Mouse (Mus musculus): ENCODE data around the gene Als2cl. TPM values are rescaled to one million over a fixed set of nuclear protein-coding genes. Genes with fewer than 3 reads are reported as not detected.

Gene Als2cl
- polyA plus RNA-seq, 1 experiment from 2014 or later = 4.1 TPM

DNA sequence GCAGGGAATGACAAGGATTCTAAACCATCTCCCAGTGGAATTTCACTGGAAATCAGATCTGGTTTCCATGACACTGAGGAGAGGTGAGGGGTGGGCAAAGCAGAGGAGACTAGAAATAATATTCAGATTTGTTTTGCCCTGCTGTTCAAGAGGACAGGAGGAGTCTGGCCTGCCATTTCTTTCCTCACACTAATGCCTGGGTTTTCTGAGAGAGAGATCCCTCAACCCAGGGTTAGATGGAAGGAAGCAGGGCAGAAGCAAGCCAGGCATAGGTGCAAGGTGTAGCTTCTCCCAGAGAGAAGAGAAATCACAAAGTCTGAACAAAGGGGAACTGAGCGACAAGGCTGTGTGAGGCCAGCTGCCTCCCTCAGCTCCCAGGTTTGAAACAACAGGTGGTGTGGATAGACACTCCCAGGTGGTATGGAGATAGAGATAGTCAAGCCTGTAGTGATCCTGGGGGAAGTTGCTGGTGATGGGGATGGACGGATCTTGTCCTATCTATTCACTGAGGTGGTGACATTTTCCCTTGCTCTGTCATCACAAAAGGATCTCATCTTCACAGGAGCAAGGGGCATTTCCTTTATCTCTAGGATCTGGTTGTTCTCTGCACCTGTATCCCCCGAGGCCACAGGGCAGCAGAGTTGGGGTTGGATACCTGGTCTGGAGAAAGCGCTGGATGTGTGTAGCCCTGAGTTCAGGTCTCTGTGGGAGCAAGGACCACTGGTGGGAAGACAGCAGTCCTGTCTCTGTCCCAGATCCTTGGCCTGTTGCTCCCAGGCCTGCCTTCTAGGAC, 28.4 kb downstream of the Als2cl start:
- H3K9me3 ChIP-seq (replicated peaks; ENCODE audit: low read length) = no peaks in the 10 kb centered on the region
- H3K4me1 ChIP-seq (replicated peaks; ENCODE audit: insufficient read depth, low read length) = no peaks in the 10 kb centered on the region
- H3K4me3 ChIP-seq (replicated peaks; ENCODE audit: low read depth, low read length) = no peak overlapping the region
- DNase-seq (ENCODE audit: low spot score) (no peak), ATAC-seq (replicated peaks; ENCODE audit: low FRiP score, low read depth) (no peak)
- 89% methylated on average over 4 of the region's 4 CpGs for WGBS
- no peak overlapping the region for H3K9ac ChIP-seq (ENCODE audit: low read depth, low read length)
- no peak overlapping the region for H3K4me2 ChIP-seq (ENCODE audit: low read length)
- TF ChIP-seq CTCF (IDR thresholded peaks at IDR 0.05; ENCODE audit: low read depth) = no peak
- H3K36me3 ChIP-seq (ENCODE audit: insufficient read depth, low read length) = no peaks in the 10 kb centered on the region
- H3K27me3 ChIP-seq (ENCODE audit: insufficient read depth, low read length) = no peaks in the 10 kb centered on the region
- H3K27ac ChIP-seq = no peak overlapping the region

DNA sequence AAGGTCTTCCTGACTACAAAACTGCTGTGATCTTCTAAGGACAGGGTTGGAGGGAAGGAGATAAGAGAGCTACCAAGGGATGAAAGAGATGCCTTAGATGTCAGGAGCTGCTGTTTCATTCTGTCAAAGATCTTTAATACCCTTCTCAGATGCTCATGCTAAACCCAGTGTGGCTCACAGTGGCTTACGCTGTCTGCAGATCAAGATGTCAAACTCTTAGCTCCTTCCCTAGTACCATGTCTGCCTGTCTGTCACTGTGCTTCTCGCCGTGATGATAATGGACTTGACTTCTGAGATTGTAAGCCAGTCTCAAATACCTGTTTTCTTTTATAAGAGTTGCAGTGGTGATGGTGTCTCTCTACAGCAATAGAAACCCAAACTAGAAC, 29.0 kb downstream of the Als2cl start:
- Histone ChIP-seq H3K27me3 (ENCODE audit: insufficient read depth, low read length) (no peaks in the 10 kb centered on the region), H3K9ac (ENCODE audit: low read depth, low read length) (no peak overlapping the region), H3K4me3 (replicated peaks; ENCODE audit: low read depth, low read length) (no peak overlapping the region), H3K27ac (no peak overlapping the region), H3K9me3 (replicated peaks; ENCODE audit: low read length) (no peaks in the 10 kb centered on the region), H3K4me1 (replicated peaks; ENCODE audit: insufficient read depth, low read length) (no peaks in the 10 kb centered on the region), H3K36me3 (ENCODE audit: insufficient read depth, low read length) (no peaks in the 10 kb centered on the region), H3K4me2 (ENCODE audit: low read length) (no peak overlapping the region)
- TF ChIP-seq CTCF (IDR thresholded peaks at IDR 0.05; ENCODE audit: low read depth) = no peak
- 94% methylated on average over 3 of the region's 3 CpGs for WGBS
- no peak for DNase-seq (ENCODE audit: low spot score)
- no peak for ATAC-seq (replicated peaks; ENCODE audit: low FRiP score, low read depth)

DNA sequence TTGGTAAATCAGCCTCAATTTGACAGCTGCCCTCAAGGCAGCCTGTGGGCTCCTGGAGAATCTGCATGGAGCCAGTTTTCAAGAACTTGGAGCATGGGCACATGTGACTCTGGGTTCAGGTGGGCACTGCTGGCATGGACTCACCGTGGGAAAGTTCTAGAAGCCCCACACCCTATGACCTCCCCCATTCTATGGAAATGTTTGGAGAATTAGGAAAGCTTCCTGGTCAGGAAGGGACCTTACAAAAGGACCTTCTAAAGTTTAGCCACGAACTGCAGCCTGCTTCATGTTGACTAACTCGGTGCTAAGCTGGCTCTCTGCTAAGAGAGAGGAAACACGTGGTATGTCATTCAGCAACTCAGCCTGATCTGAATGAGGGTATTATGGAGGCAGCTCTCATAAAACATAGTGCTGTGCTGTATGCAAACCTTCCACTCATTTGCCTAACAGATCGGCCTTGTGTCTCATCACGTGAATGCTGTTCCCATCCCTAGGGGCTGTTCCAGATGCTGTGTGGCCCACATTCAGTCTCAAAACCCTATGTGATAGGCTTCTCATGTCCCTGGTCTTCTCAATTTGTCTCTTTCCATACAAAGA, 29.8 kb downstream of the Als2cl start:
- 77% methylated on average over 6 of the region's 6 CpGs for WGBS
- Histone ChIP-seq H3K9ac (ENCODE audit: low read depth, low read length) (no peak overlapping the region), H3K27ac (no peak overlapping the region), H3K9me3 (replicated peaks; ENCODE audit: low read length) (no peaks in the 10 kb centered on the region), H3K4me2 (ENCODE audit: low read length) (no peak overlapping the region), H3K4me1 (replicated peaks; ENCODE audit: insufficient read depth, low read length) (no peaks in the 10 kb centered on the region), H3K4me3 (replicated peaks; ENCODE audit: low read depth, low read length) (no peak overlapping the region), H3K27me3 (ENCODE audit: insufficient read depth, low read length) (no peaks in the 10 kb centered on the region), H3K36me3 (ENCODE audit: insufficient read depth, low read length) (no peaks in the 10 kb centered on the region)
- DNase-seq (ENCODE audit: low spot score) (no peak), ATAC-seq (replicated peaks; ENCODE audit: low FRiP score, low read depth) (no peak)
- no peak for TF ChIP-seq CTCF (IDR thresholded peaks at IDR 0.05; ENCODE audit: low read depth)

DNA sequence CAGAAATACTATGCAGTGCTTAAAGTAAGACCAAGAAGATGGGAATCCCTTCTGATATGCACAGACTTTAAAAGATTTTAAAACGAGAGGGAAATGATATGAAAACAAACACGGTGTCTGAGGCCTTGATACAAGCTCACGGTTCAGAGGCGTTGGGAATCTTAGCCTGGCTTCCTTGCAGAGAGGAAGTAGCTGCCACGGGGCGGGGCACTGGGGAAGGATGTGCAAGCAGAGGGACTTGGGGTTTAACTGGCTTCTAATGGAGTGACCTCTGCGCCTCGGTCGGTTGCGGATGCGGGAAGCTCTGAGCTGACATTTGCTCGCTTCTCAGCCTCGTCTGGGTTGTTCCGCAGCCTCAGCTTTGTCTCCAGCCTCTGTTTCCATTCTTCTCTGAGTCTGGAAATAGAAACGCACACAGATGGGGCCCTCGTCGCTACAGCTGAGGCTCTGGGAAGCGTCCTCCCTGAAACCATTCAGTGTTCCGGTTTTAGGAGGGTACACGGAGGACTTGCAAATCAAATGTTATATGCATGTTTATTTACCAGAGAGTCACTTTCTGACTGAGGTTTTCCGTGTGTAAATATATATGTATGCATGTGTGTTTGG, 35.1 kb downstream of the Als2cl start:
- Histone ChIP-seq H3K36me3 (ENCODE audit: insufficient read depth, low read length) (no peaks in the 10 kb centered on the region), H3K4me3 (replicated peaks; ENCODE audit: low read depth, low read length) (no peak overlapping the region), H3K27ac (no peak overlapping the region), H3K4me1 (replicated peaks; ENCODE audit: insufficient read depth, low read length) (no peaks in the 10 kb centered on the region), H3K4me2 (ENCODE audit: low read length) (no peak overlapping the region), H3K9me3 (replicated peaks; ENCODE audit: low read length) (no peaks in the 10 kb centered on the region), H3K9ac (ENCODE audit: low read depth, low read length) (no peak overlapping the region), H3K27me3 (ENCODE audit: insufficient read depth, low read length) (no peaks in the 10 kb centered on the region)
- no peak for TF ChIP-seq CTCF (IDR thresholded peaks at IDR 0.05; ENCODE audit: low read depth)
- ATAC-seq (replicated peaks; ENCODE audit: low FRiP score, low read depth) (no peak), DNase-seq (ENCODE audit: low spot score) (no peak)
- WGBS = 62% methylated on average over 21 of the region's 21 CpGs

DNA sequence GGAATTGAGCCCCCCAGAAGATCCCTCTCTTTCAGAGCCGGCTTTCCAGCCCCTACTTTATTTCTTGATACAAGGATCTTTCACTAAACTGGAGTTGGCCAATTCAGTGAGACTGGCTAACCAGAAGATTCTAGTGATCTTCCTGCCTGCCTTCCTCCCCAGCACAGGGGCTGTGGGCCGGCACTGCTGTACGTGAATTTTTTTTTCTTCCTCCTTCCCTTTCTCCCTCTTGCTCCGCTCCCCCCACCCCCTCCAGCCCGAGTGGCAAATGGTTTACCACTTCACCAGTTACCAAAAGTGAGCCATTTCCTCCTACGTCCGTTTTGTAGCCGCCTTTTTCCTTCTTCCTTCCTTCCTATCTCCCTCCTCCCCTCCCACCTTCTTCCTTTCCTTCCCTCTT, 35.8 kb downstream of the Als2cl start:
- Histone ChIP-seq H3K36me3 (ENCODE audit: insufficient read depth, low read length) (no peaks in the 10 kb centered on the region), H3K4me2 (ENCODE audit: low read length) (no peak overlapping the region), H3K9ac (ENCODE audit: low read depth, low read length) (no peak overlapping the region), H3K9me3 (replicated peaks; ENCODE audit: low read length) (no peaks in the 10 kb centered on the region), H3K4me1 (replicated peaks; ENCODE audit: insufficient read depth, low read length) (no peaks in the 10 kb centered on the region), H3K27ac (no peak overlapping the region), H3K4me3 (replicated peaks; ENCODE audit: low read depth, low read length) (no peak overlapping the region), H3K27me3 (ENCODE audit: insufficient read depth, low read length) (no peaks in the 10 kb centered on the region)
- no peak for TF ChIP-seq CTCF (IDR thresholded peaks at IDR 0.05; ENCODE audit: low read depth)
- WGBS = 43% methylated on average over 8 of the region's 8 CpGs
- DNase-seq (ENCODE audit: low spot score) (no peak), ATAC-seq (replicated peaks; ENCODE audit: low FRiP score, low read depth) (no peak)

- H3K9me3 ChIP-seq (replicated peaks; ENCODE audit: low read length) = no peaks in the 10 kb centered on the region
- H3K36me3 ChIP-seq (ENCODE audit: insufficient read depth, low read length) = no peaks in the 10 kb centered on the region
- ATAC-seq (replicated peaks; ENCODE audit: low FRiP score, low read depth) (no peak), DNase-seq (ENCODE audit: low spot score) (no peak)
- TF ChIP-seq CTCF (IDR thresholded peaks at IDR 0.05; ENCODE audit: low read depth) = no peak
- no peaks in the 10 kb centered on the region for H3K4me1 ChIP-seq (replicated peaks; ENCODE audit: insufficient read depth, low read length)
- H3K9ac ChIP-seq (ENCODE audit: low read depth, low read length) = no peak within 1 kb of the TSS
- WGBS = 88% methylated on average over 7 of the region's 7 CpGs
- no peak within 1 kb of the TSS for H3K27ac ChIP-seq
- H3K4me2 ChIP-seq (ENCODE audit: low read length) = no peak within 1 kb of the TSS
- H3K27me3 ChIP-seq (ENCODE audit: insufficient read depth, low read length) = no peaks in the 10 kb centered on the region
- no peak within 1 kb of the TSS for H3K4me3 ChIP-seq (replicated peaks; ENCODE audit: low read depth, low read length)
Observed at GRCm38 (mm10) chr9:110916786-110917185, 37.1 kb downstream of the Als2cl start, which contains the start of gene Fam240a. Gene Fam240a (minus strand): TSS chr9:110916861.

Measured in kidney, postnatal 0 days (tissue).